Mouse (Mus musculus) layer of hippocampus, adult 8-10 months (tissue): ENCODE measurements around the gene Nova2. TPM values are rescaled to one million over a fixed set of nuclear protein-coding genes. Genes with fewer than 3 reads are reported as not detected.

Experiments used
- DNase-seq, 2 experiments: peaks; one replicate each; pipeline ENCODE4 v3.0.0; 2022; ENCODE audit warnings: low spot score in 2 of 2
- total RNA-seq, 4 experiments: library from RNA; stranded (reverse); gene quantifications; 2 replicates each; pipeline ENCODE4 v1.2.4; 2022

Gene Nova2
- total RNA-seq, 4 experiments from 2014 or later, result 71.3 to 76.7 (median 74.6) TPM

GRCm38 (mm10) chr7:18923711-18924191, 1.9 kb upstream of the Nova2 start:
- DNase-seq, result no peak

DNA sequence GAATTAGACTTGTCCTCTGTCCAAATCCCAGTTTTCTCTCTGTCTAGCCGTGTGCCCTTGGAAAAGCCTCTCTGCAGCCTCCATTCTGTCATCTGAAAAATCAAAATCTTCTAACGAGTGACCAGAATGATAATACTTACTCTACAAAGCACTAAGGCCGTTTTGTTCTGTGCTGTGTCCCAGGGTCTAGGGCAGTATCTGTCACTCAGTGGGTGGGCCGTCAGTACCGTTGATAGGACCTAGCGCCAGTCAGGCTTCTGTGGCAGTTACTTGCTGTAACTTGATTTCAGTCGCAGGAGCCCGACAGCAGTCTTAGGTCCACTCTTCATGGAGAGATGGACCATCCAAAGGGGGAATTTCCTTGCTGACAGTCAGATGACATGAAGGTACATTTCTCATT, 1.4 kb upstream of the Nova2 start:
- DNase-seq, result no peak

- DNase-seq, result peak in 1 of 2 experiments; percentile 27
These were observed 528 bp downstream of the Nova2 start for GRCm38 (mm10) chr7:18926041-18926790.

GRCm38 (mm10) chr7:18926911-18927310, 1.2 kb downstream of the Nova2 start:
- no peak for DNase-seq

- DNase-seq, result no peak
These were observed 2.1 kb downstream of the Nova2 start for GRCm38 (mm10) chr7:18927759-18928158.

DNA sequence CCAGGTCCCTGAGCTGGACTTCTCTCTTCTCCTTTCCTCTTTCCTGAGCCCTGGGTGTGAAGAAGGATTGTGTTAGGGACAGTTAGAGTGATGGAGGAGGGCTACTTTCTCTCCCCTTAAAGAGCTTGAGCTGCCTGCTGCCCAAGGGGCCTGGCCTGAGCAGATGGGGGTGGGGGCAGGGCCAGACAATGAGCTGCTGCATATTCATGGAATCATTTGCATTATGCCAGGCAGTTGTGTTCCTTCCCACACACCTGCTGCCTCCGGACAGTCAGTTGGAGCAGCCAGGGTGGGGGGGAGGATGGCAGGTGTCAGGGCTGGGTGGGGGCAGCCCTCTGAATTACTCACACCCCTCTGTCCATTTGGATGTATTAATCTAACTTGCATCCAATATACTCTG, 16.7 kb downstream of the Nova2 start:
- DNase-seq, result no peak

- no peak for DNase-seq
These were observed 17.1 kb downstream of the Nova2 start for GRCm38 (mm10) chr7:18942815-18943214.

GRCm38 (mm10) chr7:18948151-18948550, 22.5 kb downstream of the Nova2 start:
- no peak for DNase-seq

GRCm38 (mm10) chr7:18949781-18950522, 24.3 kb downstream of the Nova2 start:
- no peak for DNase-seq

GRCm38 (mm10) chr7:18950523-18951315, 25.0 kb downstream of the Nova2 start:
- DNase-seq, result no peak

DNA sequence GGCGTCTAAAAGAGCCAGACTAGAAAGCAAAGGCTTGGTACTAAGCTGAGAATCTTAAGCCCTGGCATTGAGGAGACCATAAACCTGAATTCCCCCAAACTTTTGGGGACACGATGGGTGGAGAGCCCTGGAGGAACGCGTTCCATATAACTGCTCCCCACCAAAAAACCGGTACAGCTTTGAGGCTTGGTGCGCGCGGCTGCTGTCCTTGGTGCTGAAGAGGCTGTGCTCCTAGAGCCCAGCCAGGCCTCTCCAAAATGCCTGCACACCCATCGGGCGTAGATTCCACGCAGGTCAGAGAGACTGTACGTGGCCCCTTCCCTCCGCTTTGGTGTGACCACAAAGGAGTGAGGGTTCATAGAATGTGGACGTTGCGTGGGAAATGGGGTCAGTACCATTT, 25.7 kb downstream of the Nova2 start:
- no peak for DNase-seq

DNA sequence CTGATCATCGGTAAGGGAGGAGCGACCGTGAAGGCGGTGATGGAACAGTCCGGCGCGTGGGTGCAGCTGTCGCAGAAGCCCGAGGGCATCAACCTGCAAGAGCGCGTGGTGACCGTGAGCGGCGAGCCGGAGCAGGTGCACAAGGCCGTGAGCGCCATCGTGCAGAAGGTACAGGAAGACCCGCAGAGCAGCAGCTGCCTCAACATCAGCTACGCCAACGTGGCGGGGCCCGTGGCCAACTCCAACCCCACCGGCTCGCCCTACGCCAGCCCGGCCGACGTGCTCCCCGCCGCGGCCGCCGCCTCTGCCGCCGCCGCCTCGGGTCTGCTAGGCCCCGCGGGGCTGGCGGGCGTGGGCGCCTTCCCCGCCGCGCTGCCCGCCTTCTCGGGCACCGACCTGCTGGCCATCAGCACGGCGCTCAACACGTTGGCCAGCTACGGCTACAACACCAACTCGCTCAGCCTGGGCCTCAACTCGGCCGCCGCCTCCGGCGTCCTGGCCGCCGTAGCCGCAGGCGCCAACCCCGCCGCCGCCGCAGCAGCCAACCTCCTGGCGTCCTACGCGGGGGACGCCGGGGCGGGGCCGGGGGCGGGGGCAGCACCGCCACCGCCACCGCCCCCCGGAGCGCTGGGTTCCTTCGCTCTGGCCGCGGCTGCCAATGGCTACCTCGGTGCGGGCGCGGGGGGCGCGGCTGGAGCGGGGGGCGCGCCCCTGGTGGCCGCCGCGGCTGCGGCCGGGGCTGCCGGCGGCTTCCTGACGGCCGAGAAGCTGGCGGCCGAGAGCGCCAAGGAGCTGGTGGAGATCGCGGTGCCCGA, 32.1 kb downstream of the Nova2 start:
- DNase-seq, result peak in 1 of 2 experiments; percentile 49

GRCm38 (mm10) chr7:18958384-18958766, 32.7 kb downstream of the Nova2 start:
- DNase-seq, result no peak

DNA sequence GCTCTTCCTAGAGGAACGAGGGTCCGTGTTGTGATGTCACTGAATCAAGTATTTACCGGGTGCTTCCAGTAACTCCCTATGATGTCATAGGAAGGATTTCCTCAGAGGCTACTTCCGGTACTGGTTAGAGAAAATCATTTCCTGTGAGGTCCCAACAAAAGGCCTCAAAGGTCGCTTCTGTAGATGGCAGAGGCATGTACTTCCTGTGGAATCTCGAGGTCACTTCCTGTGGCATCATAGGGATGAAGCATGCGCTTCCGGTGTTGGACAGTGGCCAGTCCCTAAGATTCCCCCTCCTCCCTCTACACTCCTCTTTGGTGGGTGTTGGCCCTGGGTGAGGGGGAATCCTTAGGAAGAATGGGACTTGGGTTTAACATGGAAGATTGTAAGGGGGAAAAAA, 33.8 kb downstream of the Nova2 start:
- no peak for DNase-seq

DNA sequence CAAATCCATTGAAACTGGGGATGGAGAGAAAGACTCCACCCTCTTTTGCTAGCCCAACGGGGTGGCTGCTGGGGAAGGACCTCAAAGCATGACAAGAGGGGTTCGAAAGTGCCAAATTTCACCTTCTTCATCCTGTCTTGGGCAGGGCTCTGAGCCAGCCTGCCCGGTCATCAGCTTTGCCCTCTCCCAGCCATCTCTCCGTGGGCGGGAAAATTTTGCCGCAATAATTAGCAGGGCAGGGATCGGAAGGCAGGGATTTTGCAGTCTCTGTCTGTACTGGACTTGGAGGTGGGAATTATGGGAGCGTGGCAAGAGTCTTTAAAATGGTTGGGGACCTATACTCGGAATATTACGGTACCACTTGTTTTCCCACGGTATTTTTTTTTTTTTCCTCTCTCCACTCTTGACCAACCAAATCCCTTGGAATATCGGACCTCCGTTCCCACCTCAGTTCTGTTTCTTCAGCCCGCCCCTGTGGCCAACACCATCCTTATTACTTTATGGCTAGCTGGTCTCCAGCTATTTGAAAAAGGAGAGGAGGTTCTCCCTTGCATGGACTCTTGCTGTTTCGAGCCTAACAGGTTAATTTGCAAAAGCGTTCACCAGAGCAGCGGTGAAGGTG, 36.6 kb downstream of the Nova2 start:
- DNase-seq, result no peak

DNA sequence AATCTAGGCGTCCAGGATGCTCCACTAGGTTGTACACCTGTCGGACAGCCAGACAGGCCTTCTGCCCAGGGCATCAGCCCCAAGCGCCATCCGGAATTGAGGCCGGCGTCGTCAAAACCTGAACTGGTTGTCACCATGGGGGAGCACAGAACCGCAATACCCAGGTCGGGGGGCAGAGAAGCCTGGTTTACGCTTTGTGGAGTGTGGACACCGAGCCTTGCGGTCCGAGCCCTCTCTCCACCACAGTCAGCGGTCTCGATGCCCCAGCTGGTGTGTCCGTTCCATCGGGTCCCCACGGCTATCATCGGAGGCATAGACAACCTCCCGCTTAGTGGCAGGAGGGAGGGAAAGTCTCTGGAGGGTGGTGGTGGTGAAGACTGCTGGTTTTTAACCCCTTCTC, 37.1 kb downstream of the Nova2 start:
- no peak for DNase-seq

- no peak for DNase-seq
These were observed 37.7 kb downstream of the Nova2 start for GRCm38 (mm10) chr7:18963294-18963843.

DNA sequence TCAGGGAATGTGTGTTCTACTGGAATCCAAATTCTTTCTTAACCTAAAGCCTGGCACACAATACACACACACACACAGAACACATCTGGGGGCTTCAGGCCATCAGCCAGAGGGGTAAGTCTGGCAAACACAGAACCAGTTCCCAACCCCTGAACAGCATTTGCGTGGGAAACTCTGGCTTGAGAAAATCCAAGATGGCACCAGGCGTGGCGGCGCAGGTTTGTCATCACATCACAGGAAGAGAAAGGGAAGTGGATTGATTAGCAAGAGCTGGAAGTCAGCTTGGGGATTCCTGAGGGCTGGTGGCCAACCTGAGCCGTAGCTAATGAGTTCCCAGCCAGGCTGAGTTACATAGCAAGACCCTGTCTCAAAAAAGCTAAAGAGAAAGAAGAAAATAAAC, 39.6 kb downstream of the Nova2 start:
- no peak for DNase-seq

- no peak for DNase-seq
These were observed 41.9 kb downstream of the Nova2 start for GRCm38 (mm10) chr7:18967603-18968002.

DNA sequence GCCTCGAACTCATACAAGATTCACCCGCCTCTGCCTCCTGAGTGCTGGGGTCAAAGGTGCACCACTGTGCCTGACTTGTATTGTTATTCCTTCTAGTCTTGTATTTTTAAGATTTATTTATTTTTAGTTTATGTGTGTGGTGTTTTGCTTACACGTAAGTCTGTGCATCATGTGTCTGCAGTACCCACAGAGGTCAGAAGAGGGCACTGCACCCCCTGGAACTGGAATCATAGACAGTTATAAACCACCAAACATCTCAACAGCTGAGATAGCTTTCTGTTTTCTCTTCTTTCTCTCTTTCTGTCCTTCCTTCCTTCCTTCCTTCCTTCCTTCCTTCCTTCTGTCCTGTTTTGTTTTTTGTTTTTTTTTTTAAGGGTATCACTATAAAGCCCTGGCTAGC, 45.3 kb downstream of the Nova2 start:
- no peak for DNase-seq
